Mouse (Mus musculus): ENCODE data around the gene Rab11fip5.

Rab11fip5 gene

DNA sequence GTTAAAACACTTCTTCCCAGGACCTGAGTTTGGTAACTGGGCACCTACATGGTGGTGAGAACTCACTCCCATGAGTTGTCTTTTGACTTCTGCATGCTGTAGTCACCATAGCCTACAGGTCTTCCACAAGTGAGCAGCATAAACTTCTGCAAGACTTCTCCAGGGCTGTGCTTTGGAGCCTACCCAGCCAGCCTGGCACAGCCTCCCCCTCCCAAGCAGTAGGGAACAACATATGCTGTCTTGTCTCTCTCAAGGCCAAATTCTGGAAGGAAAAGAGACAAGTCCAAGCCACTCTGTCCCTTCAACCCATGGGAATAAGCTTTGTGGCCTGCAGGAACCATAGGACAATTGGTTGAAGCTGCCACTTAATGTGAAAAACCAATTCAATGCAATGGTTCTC is 29.5 kb downstream of the Rab11fip5 start:
- ChIA-PET CTCF (interaction anchor here (0.6 to 3.5 kb wide), 12 partner anchors 10 to 1890 kb away, joined by 3 to 38 read pairs (median 8); partner anchors contain the start of genes Rab11fip5 (in 1 of the 4) and Sfxn5 (in 1 of the 4)), POLR2A (interaction anchor here in 3 of 4 experiments (0.7 to 5.1 kb wide), 10 partner anchors 9 to 109 kb away, joined by 3 to 28 read pairs (median 4); partner anchors contain the start of genes Pradc1 (in 2 of the 3), Cct7 (in 1 of the 3) and Rab11fip5 (in 1 of the 3))

DNA sequence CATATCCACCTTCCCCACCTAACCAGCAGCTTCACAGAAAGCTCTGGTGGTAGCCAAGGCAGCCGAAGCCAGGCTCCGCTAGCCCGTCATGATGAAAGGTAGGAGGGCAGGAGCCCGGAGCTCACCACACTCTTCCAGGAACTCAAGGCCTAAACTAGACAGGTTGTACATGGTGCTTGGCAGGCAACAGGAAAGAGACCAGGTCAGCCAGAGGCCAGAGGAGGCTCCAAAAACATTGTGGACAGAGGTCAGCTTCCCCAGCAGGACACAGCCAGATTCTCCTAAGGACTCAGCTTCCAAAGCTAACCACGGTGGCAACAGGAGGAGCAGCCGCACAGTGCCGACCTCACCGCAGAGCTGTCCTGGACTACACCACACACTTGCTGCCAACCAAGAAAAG is 31.4 kb downstream of the Rab11fip5 start:
- ChIA-PET POLR2A (interaction anchor here in 3 of 4 experiments (0.7 to 5.1 kb wide), 16 partner anchors 9 to 172 kb away, joined by 3 to 28 read pairs (median 3); partner anchors contain the start of genes Rab11fip5 (in 2 of the 3), Cct7 (in 1 of the 3) and Pradc1 (in 1 of the 3)), CTCF (interaction anchor here (0.6 to 2.6 kb wide), 18 partner anchors 9 to 206 kb away, joined by 3 to 9 read pairs (median 4); partner anchors contain the start of genes Spr (in 2 of the 4) and Rab11fip5 (in 1 of the 4))

DNA sequence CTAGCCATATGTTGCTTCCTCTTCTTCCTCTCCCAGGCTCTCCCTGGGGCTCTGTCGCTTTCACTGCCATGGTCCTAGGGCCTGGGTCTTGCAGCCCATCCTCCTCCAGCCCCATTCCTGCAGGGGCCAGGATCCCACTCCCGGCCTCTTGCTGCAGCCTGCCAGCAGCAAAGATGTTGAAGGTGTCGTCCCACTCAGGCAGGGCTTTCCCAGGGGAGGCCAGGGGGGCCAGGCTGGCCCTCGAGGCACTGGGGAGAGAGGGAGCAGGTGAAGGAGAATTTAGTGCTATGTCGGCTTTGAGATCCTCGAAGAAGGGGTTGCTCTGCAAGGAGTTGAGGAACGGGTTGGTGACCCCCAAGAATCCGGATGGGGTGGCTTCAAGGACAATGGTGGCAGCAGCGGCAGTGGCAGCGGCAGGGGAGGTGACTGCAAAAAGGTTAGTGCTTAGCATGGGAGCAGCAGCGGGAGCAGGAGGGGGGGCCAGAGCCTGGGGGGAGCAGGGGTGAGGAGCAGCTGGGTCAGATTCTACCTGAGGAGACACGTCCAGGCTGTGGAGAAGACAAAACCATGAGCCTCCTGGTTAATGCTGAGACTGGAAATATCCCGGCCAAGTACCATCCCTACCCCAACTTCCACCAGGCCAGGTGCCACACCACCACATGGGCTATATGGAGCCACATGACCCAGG is 32.5 kb downstream of the Rab11fip5 start:
- POLR2A ChIA-PET: interaction anchor here in 3 of 4 experiments (0.8 to 5.1 kb wide), 11 partner anchors 8 to 124 kb away, joined by 3 to 28 read pairs (median 3); partner anchors contain the start of genes Rab11fip5 (in 2 of the 3) and Sfxn5 (in 1 of the 3)
- CTCF ChIA-PET: interaction anchor here (0.9 to 2.4 kb wide), 10 partner anchors 10 to 205 kb away, joined by 3 to 9 read pairs (median 5); partner anchors contain the start of gene Spr (in 1 of the 4)

DNA sequence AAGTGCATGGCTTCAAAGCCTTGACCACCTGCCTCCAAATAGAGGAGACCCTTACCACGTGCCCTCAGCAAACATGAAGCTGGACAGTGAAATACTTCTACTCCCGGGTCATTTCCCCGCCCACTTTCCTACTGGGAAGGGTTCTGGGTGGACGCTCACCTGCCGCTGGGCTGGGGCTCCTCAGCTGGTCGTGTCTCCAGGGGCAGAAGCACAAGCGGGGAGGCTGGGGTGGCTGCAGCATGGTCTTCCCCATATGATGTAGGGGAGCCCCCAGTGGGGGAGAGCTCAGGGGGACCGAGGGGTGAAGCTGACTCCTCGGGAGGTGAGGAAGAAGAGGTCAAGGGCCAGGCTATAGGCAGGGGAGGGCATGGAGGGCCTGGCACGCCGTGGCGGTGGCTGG is 34.2 kb downstream of the Rab11fip5 start:
- POLR2A ChIA-PET: interaction anchor here in 3 of 4 experiments (0.6 to 3.8 kb wide), 14 partner anchors 8 to 112 kb away, joined by 3 to 17 read pairs (median 4); partner anchors contain the start of genes Rab11fip5 (in 2 of the 3), Cct7 (in 1 of the 3), Pradc1 (in 1 of the 3) and Sfxn5 (in 1 of the 3)

DNA sequence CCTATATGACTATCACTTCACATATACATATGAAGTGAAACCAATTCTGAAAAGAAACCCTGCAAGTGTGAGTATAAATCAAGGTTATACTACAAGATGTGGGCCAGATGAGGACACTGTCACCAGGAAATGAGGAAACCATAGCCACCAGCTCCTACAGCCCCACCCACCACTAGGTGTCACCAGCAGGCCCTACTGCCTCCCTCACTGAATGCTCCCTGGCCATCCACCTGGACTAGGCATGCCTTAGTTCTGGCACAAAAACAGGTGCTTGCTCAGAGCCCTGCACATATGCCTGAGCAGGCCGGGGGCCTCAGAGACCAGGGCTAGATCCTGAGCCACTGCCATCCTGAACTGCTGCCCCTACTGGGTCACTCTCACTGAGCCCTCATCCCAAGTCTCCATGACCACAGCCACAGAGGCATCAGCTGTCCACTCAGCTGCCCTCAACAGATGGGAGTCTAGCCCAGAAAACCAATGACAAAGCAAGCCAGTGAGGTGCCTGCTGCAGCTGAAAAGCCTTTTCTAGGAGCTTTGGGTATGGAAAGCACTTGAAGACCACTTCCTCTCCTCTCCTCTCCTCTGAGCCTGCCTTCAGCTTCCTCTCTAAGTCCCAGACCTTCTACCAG is 35.0 kb downstream of the Rab11fip5 start:
- CTCF ChIA-PET: interaction anchor here (0.6 to 3.8 kb wide), 30 partner anchors 9 to 855 kb away, joined by 3 to 22 read pairs (median 4); partner anchors contain the start of genes Spr (in 2 of the 4) and Rab11fip5 (in 1 of the 4)
- POLR2A ChIA-PET: interaction anchor here in 3 of 4 experiments (0.6 to 3.8 kb wide), 16 partner anchors 9 to 609 kb away, joined by 3 to 17 read pairs (median 4); partner anchors contain the start of genes Cct7 (in 1 of the 3), Pradc1 (in 1 of the 3) and Rab11fip5 (in 1 of the 3)

More for the DNA sequence above, 34.2 kb downstream of the Rab11fip5 start:
- CTCF ChIA-PET: interaction anchor here in 3 of 4 experiments (1.1 to 2.7 kb wide), 8 partner anchors 9 to 70 kb away, joined by 3 to 22 read pairs (median 10); partner anchors contain the start of gene Rab11fip5 (in 1 of the 3)

DNA sequence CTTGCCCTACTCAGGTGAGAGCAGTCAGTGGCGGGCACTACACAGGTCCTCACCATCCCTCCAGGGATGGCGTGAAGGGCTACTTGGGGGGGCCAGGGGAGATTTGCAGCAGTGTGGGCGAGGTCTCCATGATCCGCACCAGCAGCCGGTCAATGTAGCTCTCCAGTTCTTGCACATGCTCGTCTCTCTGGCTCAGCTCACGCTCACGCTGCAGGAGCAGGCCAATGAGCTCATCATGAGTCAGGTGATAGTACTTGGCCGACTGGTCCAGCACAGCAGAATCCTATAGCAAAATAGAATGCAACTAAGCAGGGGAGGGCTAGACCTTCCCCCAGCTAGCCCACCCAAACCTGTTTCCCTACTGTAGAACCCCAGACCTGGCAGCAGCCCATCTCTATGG is 37.5 kb downstream of the Rab11fip5 start:
- CTCF ChIA-PET: interaction anchor here (0.6 to 7.8 kb wide), 8 partner anchors 9 to 199 kb away, joined by 3 to 38 read pairs (median 6); partner anchors contain the start of gene Spr (in 1 of the 4)
- POLR2A ChIA-PET: interaction anchor here in 2 of 4 experiments (0.6 to 3.8 kb wide), 10 partner anchors 9 to 182 kb away, joined by 3 to 17 read pairs (median 3); partner anchors contain the start of genes Cct7 (in 2 of the 2) and Pradc1 (in 1 of the 2)

DNA sequence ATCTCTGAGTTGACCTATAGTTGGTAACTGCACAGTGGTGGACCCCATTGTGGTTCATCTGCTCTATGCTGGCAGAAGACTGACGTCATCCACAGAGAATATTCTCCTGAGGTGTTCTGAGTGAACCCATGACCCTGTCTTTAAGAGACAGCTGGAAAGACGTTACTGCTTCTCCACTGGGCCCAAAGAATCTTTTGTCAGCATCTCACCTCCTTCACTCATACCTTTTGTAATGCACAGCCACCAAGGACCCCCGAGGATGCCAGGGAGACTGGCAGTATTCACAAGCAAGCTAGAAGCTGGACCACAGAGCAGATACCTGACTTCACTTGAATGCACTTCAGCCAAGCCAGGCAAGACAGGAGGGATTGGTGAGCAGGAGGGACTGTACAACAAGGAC is 39.1 kb downstream of the Rab11fip5 start:
- CTCF ChIA-PET: interaction anchor here in 3 of 4 experiments (1.0 to 7.8 kb wide), 5 partner anchors 11 to 75 kb away, joined by 3 to 38 read pairs (median 3); no protein-coding TSS in a partner anchor
- POLR2A ChIA-PET: interaction anchor here (0.6 to 4.4 kb wide), 17 partner anchors 10 to 961 kb away, joined by 3 to 23 read pairs (median 3); partner anchors contain the start of genes Cct7 (in 2 of the 4), Pradc1 (in 2 of the 4) and Rab11fip5 (in 2 of the 4)

DNA sequence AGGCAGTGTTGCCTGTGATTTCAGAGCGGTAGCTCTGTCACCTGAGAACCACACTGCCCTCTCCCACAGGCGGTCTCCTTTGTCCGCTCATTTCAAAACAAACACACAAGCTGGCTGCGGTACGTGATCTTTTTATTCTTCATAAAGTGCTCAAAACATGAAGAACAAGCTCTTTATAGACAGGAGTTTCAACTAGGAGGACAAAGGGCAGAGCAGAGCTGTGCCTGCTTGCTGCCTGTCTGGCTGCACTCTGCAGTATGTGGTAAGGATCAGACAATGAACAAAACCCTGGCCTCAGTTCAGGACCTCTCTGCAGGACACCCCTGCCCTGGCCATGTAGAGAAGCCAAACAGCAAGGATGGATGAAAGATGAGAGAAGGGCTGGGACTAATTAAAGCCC is 39.6 kb downstream of the Rab11fip5 start:
- ChIA-PET POLR2A (interaction anchor here in 3 of 4 experiments (0.6 to 4.4 kb wide), 19 partner anchors 8 to 961 kb away, joined by 3 to 23 read pairs (median 3); partner anchors contain the start of genes Cct7 (in 2 of the 3), Pradc1 (in 2 of the 3) and Rab11fip5 (in 2 of the 3)), CTCF (interaction anchor here in 2 of 4 experiments (1.0 to 7.8 kb wide), 5 partner anchors 11 to 75 kb away, joined by 3 to 38 read pairs (median 3); no protein-coding TSS in a partner anchor)

DNA sequence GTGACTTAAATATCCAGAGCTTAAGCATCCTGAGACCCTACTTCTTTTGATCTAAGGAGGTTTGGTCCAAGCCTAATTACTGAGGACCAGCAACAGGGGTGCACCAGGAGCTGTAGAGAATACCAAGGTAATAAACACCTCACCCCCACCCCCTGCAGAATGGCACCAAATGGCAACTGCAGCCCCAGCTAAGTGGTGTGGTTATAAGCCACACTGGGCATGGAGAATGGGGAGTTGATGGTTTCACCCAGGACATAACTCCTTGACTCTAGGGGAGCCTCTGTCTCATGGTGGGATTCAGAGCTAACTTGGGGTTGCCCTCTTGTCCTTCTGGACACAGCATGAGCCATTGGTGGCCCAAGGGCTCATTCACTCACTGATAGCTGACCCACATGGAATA is 40.2 kb downstream of the Rab11fip5 start:
- ChIA-PET POLR2A (interaction anchor here (0.5 to 4.4 kb wide), 23 partner anchors 8 to 962 kb away, joined by 3 to 23 read pairs (median 3); partner anchors contain the start of genes Cct7 (in 2 of the 4), Pradc1 (in 2 of the 4) and Rab11fip5 (in 2 of the 4)), CTCF (interaction anchor here in 3 of 4 experiments (0.6 to 7.8 kb wide), 8 partner anchors 12 to 179 kb away, joined by 3 to 38 read pairs (median 3); no protein-coding TSS in a partner anchor)

DNA sequence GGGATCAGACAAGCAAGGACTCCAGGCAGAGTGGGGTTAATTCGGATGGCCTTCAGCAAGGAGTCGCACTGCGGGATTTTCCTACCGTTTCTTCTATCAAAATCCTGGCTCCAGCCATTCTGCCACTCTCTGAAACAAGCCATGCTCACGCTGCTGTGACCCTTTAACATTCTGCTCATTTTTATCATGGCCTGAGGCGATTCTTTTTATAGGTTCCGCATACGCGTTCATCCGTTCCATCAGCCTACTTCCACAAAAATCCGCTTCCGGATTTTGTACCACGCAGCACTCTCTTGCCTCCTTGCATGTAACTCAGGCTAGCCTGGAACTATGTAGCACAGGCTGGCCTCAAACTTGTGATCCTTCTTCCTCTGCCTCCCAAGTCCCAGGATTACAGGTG is 40.7 kb downstream of the Rab11fip5 start:
- POLR2A ChIA-PET: interaction anchor here (0.5 to 4.4 kb wide), 19 partner anchors 9 to 613 kb away, joined by 3 to 23 read pairs (median 3); partner anchors contain the start of genes Cct7 (in 2 of the 4), Pradc1 (in 2 of the 4), Rab11fip5 (in 2 of the 4) and Emx1 (in 1 of the 4)
- CTCF ChIA-PET: interaction anchor here in 3 of 4 experiments (0.6 to 7.8 kb wide), 8 partner anchors 12 to 178 kb away, joined by 3 to 38 read pairs (median 4); no protein-coding TSS in a partner anchor

DNA sequence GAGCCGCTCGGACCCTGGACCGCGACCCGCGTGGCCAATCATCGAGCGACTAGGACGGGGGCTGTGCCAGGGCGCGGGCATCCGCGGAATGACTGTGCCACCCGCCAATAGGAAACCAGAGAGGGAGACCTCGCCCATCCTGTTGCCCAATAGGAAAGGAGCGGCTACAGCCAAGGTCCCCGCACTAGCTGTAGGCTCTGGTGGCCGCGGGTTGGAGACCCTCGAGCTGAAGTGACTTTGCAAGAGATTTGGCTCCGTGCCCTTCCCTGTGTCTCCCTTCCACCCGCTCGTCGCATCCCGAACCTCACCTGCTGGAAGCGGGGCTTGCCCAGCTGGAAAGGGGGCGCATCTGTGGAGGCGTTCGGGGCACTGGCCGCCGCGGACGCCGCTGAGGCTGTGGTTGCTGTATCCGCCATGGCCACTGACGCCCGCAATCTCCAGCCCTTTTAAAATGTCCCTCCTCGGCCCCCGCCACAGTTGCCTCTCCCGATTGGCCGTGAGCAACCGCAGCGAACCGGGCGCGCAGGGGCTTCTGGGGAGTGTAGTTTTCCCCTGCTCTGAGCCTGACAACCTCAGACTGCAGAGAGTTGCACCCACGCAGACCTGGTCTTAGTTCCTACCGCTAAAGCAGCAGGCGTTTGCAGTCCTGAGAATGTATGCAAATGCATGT is 41.3 kb downstream of the Rab11fip5 start, which contains the start of gene Sfxn5:
Gene Sfxn5, minus strand, starts transcription at position 423 of the 670 bp plus-strand sequence.
- POLR2A ChIA-PET: interaction anchor here (0.5 to 4.4 kb wide), 34 partner anchors 8 to 1375 kb away, joined by 3 to 24 read pairs (median 4); partner anchors contain the start of genes Cct7 (in 3 of the 4), Pradc1 (in 3 of the 4), Rab11fip5 (in 3 of the 4) and Emx1 (in 1 of the 4)
- CTCF ChIA-PET: interaction anchor here in 3 of 4 experiments (0.7 to 7.8 kb wide), 19 partner anchors 13 to 179 kb away, joined by 3 to 38 read pairs (median 4); partner anchors contain the start of gene Pradc1 (in 1 of the 3)

DNA sequence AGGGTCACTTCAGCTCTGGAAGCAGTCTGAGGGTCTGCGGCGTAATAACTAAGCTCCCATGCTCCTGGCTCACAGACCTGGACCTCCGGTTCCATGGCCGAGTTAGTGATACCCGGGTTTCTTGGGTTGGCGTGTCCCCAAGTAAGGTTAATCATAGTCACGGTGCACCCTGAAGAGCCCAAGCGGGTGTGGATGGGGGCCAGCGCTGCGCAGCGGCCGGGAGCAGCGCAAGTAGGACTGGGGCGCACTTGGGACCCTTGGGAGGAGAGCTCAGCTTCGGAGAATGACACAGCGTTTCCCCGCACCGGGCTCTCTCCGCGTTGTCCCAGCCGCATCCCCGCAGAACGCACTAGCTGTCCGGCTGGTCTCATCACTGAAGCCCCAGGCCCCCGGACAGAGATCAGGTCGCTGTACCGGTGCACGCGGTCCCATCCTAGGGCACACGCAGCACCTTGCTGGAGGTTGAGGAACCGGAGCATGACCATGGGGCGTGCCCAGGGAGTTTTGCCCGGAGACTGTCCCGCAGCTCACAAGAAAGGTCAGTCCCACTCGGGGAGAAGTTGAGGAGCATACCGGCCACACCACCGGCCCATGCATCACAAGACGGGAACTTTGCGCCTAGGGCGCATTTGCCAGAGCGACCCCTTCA is 42.0 kb downstream of the Rab11fip5 start:
- POLR2A ChIA-PET: interaction anchor here (0.5 to 4.4 kb wide), 46 partner anchors 8 to 1816 kb away, joined by 3 to 24 read pairs (median 4); partner anchors contain the start of genes Cct7 (in 3 of the 4), Pradc1 (in 3 of the 4), Rab11fip5 (in 2 of the 4) and Emx1 (in 1 of the 4)

DNA sequence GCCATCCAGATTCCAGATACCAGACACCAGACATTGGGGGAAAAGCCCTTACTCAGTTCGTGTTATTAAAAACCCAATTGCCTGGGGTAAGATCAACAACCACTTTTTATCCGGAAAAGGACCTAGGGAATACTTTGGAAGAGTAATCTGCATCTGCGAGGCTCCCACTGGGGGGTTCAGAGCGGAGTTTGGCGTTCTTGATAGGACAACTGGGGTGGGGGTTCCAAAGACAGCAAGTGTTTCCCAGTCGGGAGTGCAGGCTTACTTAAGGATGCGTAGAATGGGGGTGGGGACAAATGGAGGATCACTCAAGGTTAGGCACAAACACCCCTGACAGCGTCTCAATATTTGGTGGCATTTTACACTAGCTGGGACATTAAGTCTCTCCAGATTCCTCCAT is 42.7 kb downstream of the Rab11fip5 start:
- ChIA-PET POLR2A (interaction anchor here (0.5 to 4.4 kb wide), 43 partner anchors 9 to 1815 kb away, joined by 3 to 24 read pairs (median 4); partner anchors contain the start of genes Cct7 (in 2 of the 4), Pradc1 (in 2 of the 4), Rab11fip5 (in 2 of the 4) and Emx1 (in 1 of the 4)), CTCF (interaction anchor here (0.6 to 7.8 kb wide), 15 partner anchors 14 to 194 kb away, joined by 3 to 38 read pairs (median 4); partner anchors contain the start of genes Rab11fip5 (in 1 of the 4) and Spr (in 1 of the 4))

More for the DNA sequence above, 42.0 kb downstream of the Rab11fip5 start:
- CTCF ChIA-PET: interaction anchor here (0.5 to 7.8 kb wide), 23 partner anchors 14 to 195 kb away, joined by 3 to 38 read pairs (median 4); partner anchors contain the start of genes Spr (in 2 of the 4), Pradc1 (in 1 of the 4) and Rab11fip5 (in 1 of the 4)

DNA sequence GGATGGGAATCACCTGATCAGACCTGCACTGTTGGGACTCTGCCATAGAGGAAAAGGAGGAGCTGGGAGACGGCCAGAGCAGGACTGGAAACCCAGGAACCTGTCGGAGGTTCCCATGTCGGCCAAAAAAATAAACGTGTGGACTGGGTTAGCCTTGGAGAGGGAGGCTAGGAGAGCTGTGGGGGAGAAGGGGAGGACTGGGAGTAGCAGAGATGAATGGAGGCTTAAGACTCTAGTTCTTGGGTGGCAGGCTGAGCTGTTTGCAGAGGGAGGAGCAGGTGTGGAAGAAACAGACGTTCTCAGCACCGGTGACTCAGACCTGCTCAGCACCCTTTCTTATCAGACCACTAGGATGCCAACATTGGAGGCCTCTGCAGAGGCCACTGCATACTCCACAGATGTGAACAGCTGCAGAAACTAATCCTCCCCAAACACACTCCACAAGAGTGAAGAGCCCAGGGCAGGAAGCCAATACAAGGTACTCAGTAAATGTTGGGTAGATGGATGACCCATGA is 43.2 kb downstream of the Rab11fip5 start:
- ChIA-PET CTCF (interaction anchor here (0.6 to 7.8 kb wide), 13 partner anchors 15 to 194 kb away, joined by 3 to 38 read pairs (median 4); partner anchors contain the start of genes Rab11fip5 (in 1 of the 4) and Spr (in 1 of the 4)), POLR2A (interaction anchor here in 3 of 4 experiments (0.5 to 4.4 kb wide), 27 partner anchors 9 to 1815 kb away, joined by 3 to 24 read pairs (median 4); partner anchors contain the start of genes Rab11fip5 (in 2 of the 3), Cct7 (in 1 of the 3) and Pradc1 (in 1 of the 3))

All from embryonic stem cell, embryonic (primary cell).